Mouse (Mus musculus) embryonic stem cell, embryonic (primary cell): ENCODE data around the gene Aff1.

Source experiments
- CTCF ChIA-PET, 4 experiments: fragments of 300-600 bp in 2 of 4; fragments of 350-600 bp in 2 of 4; sonication (Branson Sonifier 250); formaldehyde crosslinking; loops; one replicate each; lab custom pipeline; 2022; ENCODE audit warnings: inconsistent platforms in 2 of 4; lab: Charles Lee
- POLR2A ChIA-PET, 4 experiments: fragments of 300-600 bp in 2 of 4; fragments of 350-600 bp in 2 of 4; sonication (Branson Sonifier 250); formaldehyde crosslinking; loops; one replicate each; lab custom pipeline; 2022; ENCODE audit warnings: antibody characterized with exemption in 4 of 4, inconsistent platforms in 1 of 4; lab: Charles Lee

The Aff1 gene

GRCm38 (mm10) chr5:103761754-103762153 is 69.6 kb downstream of the Aff1 start:
- ChIA-PET CTCF (no interaction called here), POLR2A (interaction anchor here in 3 of 4 experiments (0.5 to 13.9 kb wide), 8 partner anchors 11 to 64 kb away, joined by 3 to 181 read pairs (median 5); no protein-coding TSS in a partner anchor)

GRCm38 (mm10) chr5:103762850-103763254 is 70.7 kb downstream of the Aff1 start:
- CTCF ChIA-PET: no interaction called here
- POLR2A ChIA-PET: interaction anchor here in 2 of 4 experiments (0.8 to 2.1 kb wide), 3 partner anchors 10 to 38 kb away, joined by 4 to 6 read pairs (median 5); no protein-coding TSS in a partner anchor

DNA sequence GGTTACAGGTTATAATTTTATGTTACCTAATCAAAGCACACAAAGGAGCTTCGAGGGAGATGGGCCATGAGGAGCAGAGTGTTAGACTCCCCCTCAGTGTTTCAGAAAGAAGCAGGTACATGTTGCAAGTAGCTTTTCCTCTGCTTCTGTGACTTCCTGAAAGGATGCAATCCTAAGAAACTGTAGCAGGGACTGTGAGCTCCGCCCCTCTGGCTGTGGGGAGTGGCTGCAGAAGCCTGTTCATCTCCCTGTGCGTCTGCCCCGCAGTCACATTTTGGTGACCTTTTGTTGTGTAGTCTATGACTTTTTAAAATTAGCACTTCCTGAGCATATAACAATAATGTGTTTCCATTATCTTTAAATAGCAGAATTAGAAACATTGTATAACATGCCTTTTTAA is 73.2 kb downstream of the Aff1 start:
- ChIA-PET CTCF (interaction anchor here (0.5 to 1.6 kb wide), 11 partner anchors 9 to 392 kb away, joined by 3 to 7 read pairs (median 3); no protein-coding TSS in a partner anchor), POLR2A (interaction anchor here (0.7 to 5.2 kb wide), 24 partner anchors 8 to 73 kb away, joined by 3 to 51 read pairs (median 4); partner anchors contain the start of gene Aff1 (in 2 of the 4))

DNA sequence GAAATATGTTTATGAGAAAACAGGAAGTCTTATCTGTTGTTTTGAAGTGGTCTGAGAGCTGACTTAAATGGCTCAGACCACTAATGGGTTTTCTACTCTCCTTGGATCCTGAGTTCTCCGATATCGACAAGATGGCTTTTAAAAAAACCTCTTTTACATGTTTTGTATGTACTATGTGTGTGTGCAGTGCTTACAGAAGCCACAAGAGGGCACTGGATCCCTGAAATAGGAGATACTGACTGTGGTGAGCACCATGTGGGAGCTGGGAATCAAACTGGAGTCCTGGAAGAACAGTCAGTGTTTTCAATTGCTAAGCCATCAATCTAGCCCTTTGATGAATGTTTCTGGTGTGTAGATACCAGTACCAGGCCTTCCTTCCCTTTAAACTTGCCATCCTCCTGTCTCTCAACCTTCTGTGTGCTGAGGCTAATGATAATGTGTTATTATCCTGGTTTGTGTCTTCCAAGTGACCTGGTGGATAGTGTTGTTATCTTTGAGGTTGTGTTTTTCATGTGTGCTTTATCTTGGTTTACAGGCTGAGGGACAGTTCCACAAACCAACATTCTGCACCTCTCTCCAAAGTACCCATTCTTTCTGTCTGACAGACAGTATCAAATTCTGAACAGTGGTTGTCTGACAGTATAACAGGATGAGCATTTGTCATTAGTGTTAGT is 73.7 kb downstream of the Aff1 start:
- ChIA-PET CTCF (interaction anchor here in 2 of 4 experiments (0.8 to 1.6 kb wide), 9 partner anchors 9 to 161 kb away, joined by 3 to 5 read pairs (median 3); no protein-coding TSS in a partner anchor), POLR2A (interaction anchor here (0.7 to 5.2 kb wide), 22 partner anchors 8 to 74 kb away, joined by 3 to 51 read pairs (median 4); partner anchors contain the start of gene Aff1 (in 2 of the 4))

DNA sequence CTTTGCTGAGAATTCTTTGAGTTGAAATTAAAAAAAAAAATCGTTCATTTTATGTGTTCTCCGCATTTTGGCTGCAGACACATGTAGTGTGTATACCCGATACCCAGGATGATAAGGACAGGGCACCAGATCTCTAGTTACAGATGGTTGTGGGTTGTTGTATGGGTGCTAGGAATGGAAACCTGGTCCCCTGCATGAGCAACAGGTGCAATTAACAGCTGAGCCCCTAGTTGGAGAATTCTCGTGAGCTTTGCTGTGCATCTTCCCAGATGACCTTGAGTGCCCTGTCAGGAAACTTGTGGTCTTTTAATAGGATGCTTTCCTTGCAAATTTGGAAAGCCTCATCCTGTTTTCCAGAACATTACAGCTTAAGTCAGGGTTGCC is 74.2 kb downstream of the Aff1 start:
- ChIA-PET POLR2A (interaction anchor here (0.7 to 5.2 kb wide), 15 partner anchors 8 to 74 kb away, joined by 3 to 51 read pairs (median 4); partner anchors contain the start of gene Aff1 (in 1 of the 4)), CTCF (interaction anchor here in 3 of 4 experiments (0.6 to 1.6 kb wide), 11 partner anchors 8 to 161 kb away, joined by 3 to 5 read pairs (median 3); no protein-coding TSS in a partner anchor)

GRCm38 (mm10) chr5:103768961-103769360 is 76.8 kb downstream of the Aff1 start:
- CTCF ChIA-PET: no interaction called here
- POLR2A ChIA-PET: interaction anchor here in 2 of 4 experiments (0.8 to 5.2 kb wide), 10 partner anchors 9 to 77 kb away, joined by 3 to 51 read pairs (median 4); partner anchors contain the start of gene Aff1 (in 1 of the 2)

- ChIA-PET CTCF (no interaction called here), POLR2A (interaction anchor here in 3 of 4 experiments (0.6 to 2.5 kb wide), 10 partner anchors 8 to 78 kb away, joined by 3 to 15 read pairs (median 4); partner anchors contain the start of gene Aff1 (in 1 of the 3))
Measured at GRCm38 (mm10) chr5:103769701-103770100, 77.5 kb downstream of the Aff1 start.

DNA sequence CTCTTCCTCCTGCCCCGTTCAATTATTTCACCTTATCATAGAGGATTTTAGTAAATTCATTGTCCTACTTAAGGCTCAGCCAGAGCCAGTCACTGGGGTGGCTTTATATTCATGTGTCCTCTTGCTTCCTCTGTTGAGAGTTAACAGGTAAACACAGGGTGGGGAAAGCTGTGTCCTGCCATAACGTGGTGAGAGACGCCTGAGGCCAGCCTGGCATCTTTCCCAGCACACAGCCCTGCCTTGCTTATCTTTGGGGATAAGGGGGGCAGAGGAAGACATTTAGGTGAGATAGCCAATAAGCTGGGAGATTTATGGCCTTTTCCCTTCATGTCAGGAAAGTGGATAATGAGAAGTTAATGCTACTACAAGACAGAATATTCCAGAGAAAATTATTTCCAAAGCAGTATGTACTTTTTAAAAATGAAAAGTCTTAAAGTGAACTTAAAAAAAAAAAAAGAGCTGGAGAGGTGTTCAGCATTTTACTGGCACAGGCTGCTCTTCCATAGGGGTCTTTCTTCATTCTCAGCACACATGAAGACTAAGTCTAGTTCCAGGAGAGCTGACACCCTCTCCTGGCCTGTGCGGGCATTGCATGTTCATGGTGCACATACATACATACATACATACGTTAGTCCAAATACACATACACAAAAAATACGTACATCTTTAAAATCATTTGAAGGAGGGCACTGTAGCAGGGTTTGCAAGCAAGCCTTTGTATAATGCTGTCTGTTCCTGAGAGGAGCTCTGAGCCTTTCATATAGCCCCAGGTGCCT is 78.5 kb downstream of the Aff1 start:
- CTCF ChIA-PET: interaction anchor here (0.6 to 1.5 kb wide), 9 partner anchors 11 to 280 kb away, joined by 3 to 6 read pairs (median 3); partner anchors contain the start of gene 1700016H13Rik (in 1 of the 4)
- POLR2A ChIA-PET: interaction anchor here (0.5 to 2.7 kb wide), 19 partner anchors 8 to 79 kb away, joined by 3 to 16 read pairs (median 3); partner anchors contain the start of gene Aff1 (in 1 of the 4)

DNA sequence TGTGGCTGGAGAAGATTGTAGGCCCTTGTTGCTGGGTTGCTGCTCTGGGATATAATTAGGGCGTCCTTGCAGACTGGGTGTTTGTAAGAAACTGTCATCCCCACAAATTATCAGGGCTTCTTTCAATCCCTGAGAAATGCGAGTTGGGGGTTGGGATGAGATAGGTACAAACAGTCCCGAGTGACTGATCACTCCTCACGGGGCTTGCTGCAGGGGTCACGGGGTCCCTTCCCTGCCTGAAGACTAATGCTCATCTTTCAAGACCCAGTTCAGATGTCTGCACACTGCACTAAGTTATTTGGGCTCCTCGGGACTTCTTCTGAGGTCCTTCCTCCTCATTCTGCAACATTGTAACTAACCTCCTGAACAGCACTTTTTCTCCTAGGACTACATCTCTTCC is 79.2 kb downstream of the Aff1 start:
- CTCF ChIA-PET: interaction anchor here in 3 of 4 experiments (0.7 to 1.5 kb wide), 7 partner anchors 10 to 116 kb away, joined by 3 to 6 read pairs (median 3); partner anchors contain the start of gene 1700016H13Rik (in 1 of the 3)
- POLR2A ChIA-PET: interaction anchor here in 2 of 4 experiments (0.7 to 2.7 kb wide), 12 partner anchors 9 to 48 kb away, joined by 3 to 15 read pairs (median 4); no protein-coding TSS in a partner anchor

DNA sequence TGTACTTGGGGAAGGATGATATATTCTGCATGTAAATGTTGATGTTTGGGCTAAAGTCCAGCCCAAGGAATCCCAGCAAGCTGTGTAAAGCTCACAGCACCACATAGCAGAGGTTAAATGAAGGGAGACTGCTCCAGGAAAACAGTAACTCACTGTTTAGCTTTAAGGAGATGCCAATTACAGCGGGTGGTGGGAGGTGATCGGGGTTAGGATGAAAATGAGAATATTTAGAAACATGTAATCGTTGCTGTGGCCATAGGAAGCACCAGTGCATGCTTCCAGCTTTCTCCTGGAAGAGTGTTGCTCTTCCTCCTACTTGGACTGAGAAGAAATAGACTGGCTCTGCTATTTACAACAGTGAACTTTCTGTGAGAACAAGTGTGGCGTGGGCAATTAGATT is 80.1 kb downstream of the Aff1 start:
- CTCF ChIA-PET: interaction anchor here in 3 of 4 experiments (0.6 to 1.5 kb wide), 4 partner anchors 12 to 1680 kb away, joined by 3 read pairs; no protein-coding TSS in a partner anchor
- POLR2A ChIA-PET: interaction anchor here in 2 of 4 experiments (0.5 to 2.7 kb wide), 6 partner anchors 10 to 104 kb away, joined by 3 to 6 read pairs (median 6); no protein-coding TSS in a partner anchor

DNA sequence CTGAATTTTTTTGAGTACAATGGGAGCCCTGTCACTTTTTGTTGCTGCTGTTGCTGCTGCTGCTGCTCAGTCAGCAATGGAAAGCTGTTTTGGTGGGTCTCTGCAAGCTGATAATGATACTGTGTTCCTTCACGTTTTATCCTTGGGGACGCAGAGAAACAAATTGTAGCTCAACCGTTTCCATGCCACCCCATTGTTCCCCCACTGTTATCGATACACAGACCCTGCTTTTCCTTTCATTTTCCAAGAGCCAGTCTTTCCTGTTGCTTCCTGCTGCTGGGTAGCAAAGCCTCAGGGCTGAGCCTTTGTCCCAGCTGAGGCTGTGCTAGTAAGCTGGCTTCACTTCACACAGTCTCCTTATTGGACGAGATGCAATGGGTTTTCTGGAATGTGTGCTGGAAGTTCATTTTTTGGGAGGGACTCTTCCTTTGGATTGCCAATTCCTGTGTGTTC is 81.0 kb downstream of the Aff1 start:
- CTCF ChIA-PET: interaction anchor here in 3 of 4 experiments (0.6 to 1.2 kb wide), 4 partner anchors 32 to 119 kb away, joined by 3 read pairs; no protein-coding TSS in a partner anchor
- POLR2A ChIA-PET: interaction anchor here in 3 of 4 experiments (0.6 to 9.2 kb wide), 17 partner anchors 11 to 449 kb away, joined by 3 to 83 read pairs (median 4); partner anchors contain the start of gene Aff1 (in 1 of the 3)

DNA sequence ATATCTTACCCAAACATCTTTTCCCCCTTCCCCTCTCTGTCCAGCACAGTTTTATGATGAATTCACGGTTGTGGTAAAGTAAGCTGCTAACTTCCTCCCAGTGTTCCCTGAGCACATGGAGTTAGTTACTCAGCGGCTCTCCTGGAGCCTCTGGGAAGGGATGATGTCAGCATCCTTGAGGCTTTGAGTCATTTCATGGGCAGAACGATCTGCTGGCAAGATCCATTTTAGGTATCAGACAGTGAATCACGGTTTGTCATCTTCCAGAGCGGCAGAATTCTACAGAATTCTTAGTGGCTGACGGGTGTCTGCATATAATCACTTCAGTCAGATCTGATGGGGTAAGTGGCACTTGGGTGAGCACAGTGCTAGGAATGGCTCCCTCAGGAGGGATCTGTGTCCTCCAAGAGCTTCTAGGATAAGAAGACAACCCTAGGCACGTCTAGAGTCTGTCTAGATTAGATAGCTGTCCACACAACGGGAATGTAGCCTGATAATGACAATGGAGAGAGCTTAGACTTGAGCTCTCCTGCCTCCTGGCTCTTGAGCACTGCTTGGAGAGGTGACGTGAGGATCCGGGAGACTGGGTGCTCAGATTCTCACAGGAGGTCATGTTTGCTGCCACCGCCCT is 82.6 kb downstream of the Aff1 start:
- ChIA-PET CTCF (interaction anchor here in 3 of 4 experiments (0.5 to 1.7 kb wide), 5 partner anchors 9 to 1701 kb away, joined by 3 to 4 read pairs (median 3); partner anchors contain the start of gene 1700016H13Rik (in 1 of the 3)), POLR2A (interaction anchor here in 3 of 4 experiments (0.6 to 9.2 kb wide), 25 partner anchors 8 to 1808 kb away, joined by 3 to 83 read pairs (median 4); no protein-coding TSS in a partner anchor)

DNA sequence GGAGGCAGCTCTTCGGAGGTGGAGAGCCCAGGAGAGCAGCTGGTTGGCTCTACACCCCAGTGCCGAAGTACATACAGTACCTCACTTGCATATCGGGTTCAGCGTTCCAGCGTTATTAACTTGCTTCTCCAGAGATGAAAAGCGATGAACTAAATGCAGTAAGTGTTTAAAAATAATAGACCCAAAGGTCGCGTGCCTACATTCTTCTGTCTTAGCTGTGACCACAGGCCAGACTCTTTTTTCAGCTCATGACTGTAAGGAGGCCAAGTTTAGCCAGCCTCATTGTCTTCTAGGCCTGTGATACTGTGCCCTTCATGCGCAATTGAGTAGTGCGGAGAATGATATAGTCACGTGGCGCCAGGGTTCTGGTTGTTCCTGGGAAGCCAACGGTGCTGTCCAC is 83.3 kb downstream of the Aff1 start:
- CTCF ChIA-PET: interaction anchor here in 3 of 4 experiments (0.5 to 1.7 kb wide), 5 partner anchors 9 to 1702 kb away, joined by 3 to 4 read pairs (median 3); partner anchors contain the start of gene 1700016H13Rik (in 1 of the 3)
- POLR2A ChIA-PET: interaction anchor here in 3 of 4 experiments (0.6 to 9.2 kb wide), 25 partner anchors 8 to 1809 kb away, joined by 3 to 83 read pairs (median 4); no protein-coding TSS in a partner anchor

- CTCF ChIA-PET: interaction anchor here in 2 of 4 experiments (0.6 to 0.7 kb wide), 2 partner anchors 57 to 105 kb away, joined by 3 to 5 read pairs; no protein-coding TSS in a partner anchor
- POLR2A ChIA-PET: interaction anchor here in 2 of 4 experiments (0.6 to 9.2 kb wide), 11 partner anchors 9 to 120 kb away, joined by 3 to 83 read pairs (median 5); no protein-coding TSS in a partner anchor
Measured at GRCm38 (mm10) chr5:103776842-103777241, 84.7 kb downstream of the Aff1 start.

DNA sequence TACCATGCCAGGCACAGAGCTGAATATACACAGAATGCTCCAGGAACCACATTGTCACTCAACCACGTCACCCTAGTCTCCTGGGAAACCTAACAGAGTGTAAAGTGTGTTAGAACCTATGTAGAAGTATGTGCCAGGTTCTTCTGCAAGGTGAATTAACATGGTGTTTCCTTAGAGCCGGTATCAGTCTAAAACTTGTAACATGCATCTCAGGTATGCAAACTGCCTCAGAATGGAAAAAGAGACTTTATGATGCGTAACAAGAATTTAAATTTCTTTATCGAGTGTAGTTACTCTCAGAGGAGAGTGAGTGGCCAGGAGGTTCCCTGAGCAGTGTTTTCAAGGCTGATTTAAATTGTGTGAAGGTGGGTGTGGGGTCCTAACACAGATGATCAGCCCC is 85.3 kb downstream of the Aff1 start:
- POLR2A ChIA-PET: interaction anchor here in 3 of 4 experiments (0.6 to 9.2 kb wide), 18 partner anchors 8 to 119 kb away, joined by 3 to 83 read pairs (median 4); no protein-coding TSS in a partner anchor
- CTCF ChIA-PET: interaction anchor here in 3 of 4 experiments (0.6 to 0.7 kb wide), 3 partner anchors 56 to 217 kb away, joined by 3 to 5 read pairs (median 3); no protein-coding TSS in a partner anchor
